Mouse (Mus musculus): Measurements from ENCODE around the gene Gpr160.
"Not testable (repeated sequence)": the region's sequence is repeated elsewhere in the genome, so short reads cannot be mapped to it uniquely, and the experiment has no call there.

Gpr160 gene

GRCm38 (mm10) chr3:30855604-30856458, at the start of gene Gpr160:
Gpr160 (plus strand) TSS chr3:30855950.
- in situ Hi-C loops (cut with MboI, MseI) = no loop called here

- in situ Hi-C loops (cut with MboI, MseI) = no loop called here
Measured at GRCm38 (mm10) chr3:30812881-30813280, 42.9 kb upstream of the Gpr160 start.

- in situ Hi-C loops (cut with MboI, MseI) = no loop called here
Measured at GRCm38 (mm10) chr3:30818630-30819125, 37.1 kb upstream of the Gpr160 start.

GRCm38 (mm10) chr3:30822163-30822562, 33.6 kb upstream of the Gpr160 start:
- in situ Hi-C loops (cut with MboI, MseI) = no loop called here

GRCm38 (mm10) chr3:30826069-30826468, 29.7 kb upstream of the Gpr160 start:
- in situ Hi-C loops (cut with MboI, MseI) = no loop called here

- in situ Hi-C loops (cut with MboI, MseI) = no loop called here
Measured at GRCm38 (mm10) chr3:30831848-30832606, 23.7 kb upstream of the Gpr160 start.

GRCm38 (mm10) chr3:30833254-30833653, 22.5 kb upstream of the Gpr160 start:
- in situ Hi-C loops (cut with MboI, MseI) = no loop called here

- in situ Hi-C loops (cut with MboI, MseI) = no loop called here
Measured at GRCm38 (mm10) chr3:30845755-30846154, 10.0 kb upstream of the Gpr160 start.

- in situ Hi-C loops (cut with MboI, MseI) = no loop called here
Measured at GRCm38 (mm10) chr3:30847413-30847812, 8.3 kb upstream of the Gpr160 start.

GRCm38 (mm10) chr3:30851422-30851821, 4.3 kb upstream of the Gpr160 start:
- in situ Hi-C loops (cut with MboI, MseI) = no loop called here

GRCm38 (mm10) chr3:30853596-30853995, 2.2 kb upstream of the Gpr160 start:
- in situ Hi-C loops (cut with MboI, MseI) = no loop called here

- in situ Hi-C loops (cut with MboI, MseI) = not testable (repeated sequence)
Measured at GRCm38 (mm10) chr3:30859599-30859998, 3.8 kb downstream of the Gpr160 start.

- in situ Hi-C loops (cut with MboI, MseI) = no loop called here
Measured at GRCm38 (mm10) chr3:30860705-30861104, 5.0 kb downstream of the Gpr160 start.

GRCm38 (mm10) chr3:30863712-30864435, 8.1 kb downstream of the Gpr160 start:
- in situ Hi-C loops (cut with MboI, MseI) = no loop called here

GRCm38 (mm10) chr3:30864640-30865039, 8.9 kb downstream of the Gpr160 start:
- in situ Hi-C loops (cut with MboI, MseI) = no loop called here

GRCm38 (mm10) chr3:30868176-30868575, 12.4 kb downstream of the Gpr160 start:
- in situ Hi-C loops (cut with MboI, MseI) = no loop called here

- in situ Hi-C loops (cut with MboI, MseI) = no loop called here
Measured at GRCm38 (mm10) chr3:30868625-30869024, 12.9 kb downstream of the Gpr160 start.

GRCm38 (mm10) chr3:30869995-30870394, 14.2 kb downstream of the Gpr160 start:
- in situ Hi-C loops (cut with MboI, MseI) = no loop called here

- in situ Hi-C loops (cut with MboI, MseI) = no loop called here
Measured at GRCm38 (mm10) chr3:30876709-30877108, 21.0 kb downstream of the Gpr160 start.

- in situ Hi-C loops (cut with MboI, MseI) = no loop called here
Measured at GRCm38 (mm10) chr3:30887449-30887848, 31.7 kb downstream of the Gpr160 start.

GRCm38 (mm10) chr3:30889014-30889413, 33.3 kb downstream of the Gpr160 start:
- in situ Hi-C loops (cut with MboI, MseI) = no loop called here

GRCm38 (mm10) chr3:30896721-30897120, 41.0 kb downstream of the Gpr160 start:
- in situ Hi-C loops (cut with MboI, MseI) = no loop called here

All from T-helper 2 cell (primary cell).